Mouse (Mus musculus): Measurements from ENCODE around the gene Zfp467.

Zfp467 gene

DNA sequence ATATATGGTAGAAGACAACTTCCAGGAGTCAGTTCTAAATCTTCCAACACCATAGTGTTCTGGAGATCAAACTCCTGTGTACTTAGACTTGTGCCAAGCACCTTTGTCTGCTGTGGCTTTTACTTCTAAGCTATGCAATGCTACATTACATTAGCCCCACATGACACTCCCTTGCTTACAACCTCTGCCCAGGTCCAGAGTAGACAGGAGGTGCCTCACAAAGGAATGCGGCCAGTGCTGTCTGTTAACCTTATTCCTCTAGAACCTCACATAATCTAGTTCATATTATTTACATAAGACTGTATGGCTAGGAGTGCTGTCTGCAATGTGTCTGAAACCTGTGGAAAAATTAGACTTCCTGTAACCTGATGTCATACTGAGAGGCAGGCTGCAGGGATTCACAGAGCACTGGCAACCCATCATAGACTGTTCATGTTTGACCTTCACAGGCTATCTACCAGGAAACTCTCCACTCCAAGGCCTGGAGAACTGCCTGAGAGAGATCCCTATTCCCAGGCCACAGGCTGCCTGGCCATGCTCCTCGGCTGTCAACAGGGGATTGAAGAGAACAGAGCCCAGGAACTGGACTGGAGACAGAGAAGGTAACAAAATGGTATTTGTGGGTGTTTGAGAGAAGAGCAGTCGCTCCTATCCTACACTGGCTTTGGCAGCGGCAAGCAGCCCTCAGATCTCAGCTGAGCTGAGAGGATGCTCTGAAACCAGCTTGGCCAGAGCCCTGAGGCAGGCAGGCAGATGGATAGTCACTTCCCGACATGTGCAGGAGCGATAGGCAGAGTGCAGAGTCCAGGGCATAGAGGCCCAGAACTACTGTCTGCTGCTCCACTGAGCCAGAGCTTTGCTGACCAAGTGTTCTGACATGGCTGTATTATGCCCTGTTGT, 34.2 kb downstream of the Zfp467 start:
- DNase-seq (ENCODE audit: low spot score in 2 of 2), result no peak

DNA sequence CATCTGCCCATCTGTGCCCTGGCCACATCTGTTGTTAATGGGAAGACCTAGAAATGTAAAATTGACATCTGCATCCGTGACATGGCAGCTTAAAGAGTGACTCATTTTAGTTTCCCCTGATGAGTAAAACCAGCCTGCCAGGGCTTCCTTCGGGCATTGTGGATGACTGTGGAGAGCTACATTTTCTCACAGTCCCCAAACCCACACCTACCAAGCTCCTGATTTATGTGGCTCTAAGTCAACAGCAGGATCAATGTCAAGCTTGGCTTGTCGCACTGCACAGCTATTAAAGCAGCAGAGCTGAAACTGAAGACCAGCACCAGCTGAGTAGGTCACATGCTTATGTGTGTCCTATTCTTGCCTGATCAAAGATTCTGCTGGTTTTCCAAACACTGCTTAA, 35.1 kb downstream of the Zfp467 start:
- no peak for DNase-seq (ENCODE audit: low spot score in 2 of 2)

DNA sequence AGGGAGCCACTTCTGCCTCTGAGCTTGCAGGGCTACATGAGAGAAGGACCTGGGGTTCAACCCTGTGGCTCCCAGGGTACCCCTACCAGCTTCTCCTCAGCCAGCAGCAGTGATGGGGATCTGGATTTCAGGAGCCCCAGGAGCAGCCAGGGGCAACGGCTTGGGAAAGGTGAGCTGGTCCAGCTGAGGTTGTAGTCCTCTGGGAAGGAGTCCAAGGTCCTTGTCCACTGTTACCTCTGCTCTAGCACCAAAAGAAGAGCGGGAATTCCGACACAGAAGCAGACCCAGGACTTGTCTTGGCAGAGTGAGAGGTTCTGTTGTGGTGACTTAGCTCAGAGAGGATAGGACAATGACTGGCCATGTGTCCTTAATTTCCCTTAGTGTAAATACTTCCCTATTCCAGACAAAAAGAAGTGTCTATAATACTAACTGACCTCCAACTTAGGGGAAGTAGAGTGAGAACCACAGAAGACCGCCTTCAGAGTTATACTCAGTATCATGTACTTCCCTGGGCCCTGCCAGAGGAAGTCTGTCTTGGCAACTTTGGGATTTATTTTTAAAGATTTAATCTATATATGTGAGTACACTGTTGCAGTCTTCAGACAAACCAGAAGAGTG, 35.8 kb downstream of the Zfp467 start:
- DNase-seq (ENCODE audit: low spot score in 2 of 2), result no peak

DNA sequence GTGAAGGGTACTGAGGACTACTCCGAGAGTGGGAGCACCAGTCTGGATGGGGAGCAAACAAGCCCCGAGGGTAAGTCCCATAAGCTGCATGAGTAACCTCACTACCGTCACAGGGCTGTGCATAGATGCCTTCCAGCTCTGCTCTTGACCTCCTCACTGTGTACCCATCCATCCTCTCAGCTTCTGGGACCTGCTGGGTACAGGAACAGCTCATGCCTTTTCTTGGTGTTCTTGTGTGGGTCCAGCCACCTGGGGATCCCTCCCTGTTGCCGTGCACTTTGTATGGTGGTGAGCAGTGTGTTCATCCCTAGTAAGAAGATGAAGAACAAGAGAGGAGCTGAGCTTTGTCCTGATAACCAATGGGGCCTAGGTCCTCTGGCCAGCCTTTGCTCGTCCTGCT, 41.6 kb downstream of the Zfp467 start:
- DNase-seq (ENCODE audit: low spot score in 2 of 2), result no peak

DNA sequence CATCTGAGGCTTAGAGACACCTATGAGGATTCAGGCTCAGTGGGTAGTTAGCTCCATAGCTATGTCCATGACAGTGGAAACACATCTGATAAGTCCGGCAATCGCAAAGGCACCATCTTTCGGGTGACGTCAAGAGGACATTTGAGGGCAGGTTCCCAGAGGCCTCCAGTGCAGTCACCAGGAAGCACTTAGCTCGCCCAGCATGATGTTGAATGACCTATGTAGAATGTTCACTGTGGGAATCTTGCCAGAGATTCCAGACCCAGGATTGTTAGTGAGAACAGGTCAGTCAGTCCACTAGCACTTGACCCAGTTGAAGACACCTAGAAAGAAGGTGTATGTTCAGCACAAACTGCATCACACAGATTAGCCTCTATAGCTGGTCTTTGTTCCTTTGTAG, 45.7 kb downstream of the Zfp467 start:
- DNase-seq (ENCODE audit: low spot score in 2 of 2), result no peak

DNA sequence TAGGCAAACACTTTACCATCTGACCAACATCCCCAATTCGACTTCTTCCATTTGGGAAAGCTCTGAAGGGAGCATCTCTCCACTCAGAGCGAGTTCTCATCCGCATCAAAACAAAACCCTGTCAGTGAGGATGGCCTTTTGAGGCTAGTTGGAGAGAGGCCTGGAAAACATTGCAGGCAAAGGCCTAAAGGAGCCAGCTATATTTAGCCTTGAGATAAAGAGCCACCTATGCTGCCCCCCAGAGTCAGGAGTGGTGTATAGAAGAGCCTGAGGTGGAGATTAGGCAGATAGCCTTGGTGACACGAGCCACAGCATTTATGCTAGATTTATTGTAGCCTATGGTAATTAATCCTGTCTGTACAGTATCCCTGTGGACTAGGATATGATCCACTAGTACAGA, 48.3 kb downstream of the Zfp467 start:
- no peak for DNase-seq (ENCODE audit: low spot score in 2 of 2)

DNA sequence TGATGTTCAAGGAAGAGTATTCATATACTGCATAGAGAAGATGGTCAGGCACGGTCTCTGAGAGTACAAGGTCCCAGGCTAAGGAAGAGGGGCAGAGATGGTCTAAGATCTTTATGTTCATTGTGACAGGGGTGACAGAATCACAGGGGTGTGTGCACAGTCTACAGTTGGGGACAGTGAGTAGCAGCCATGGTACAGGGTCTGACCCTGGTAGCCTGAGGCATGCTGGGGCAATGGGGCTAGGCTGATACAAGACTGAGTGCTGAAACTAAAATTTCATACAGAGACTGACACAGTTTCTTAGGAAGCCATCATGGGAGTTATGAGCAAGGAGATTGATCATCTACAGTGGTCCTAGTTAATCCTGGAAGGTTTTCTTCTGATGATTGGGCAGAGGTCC, 48.9 kb downstream of the Zfp467 start:
- no peak for DNase-seq (ENCODE audit: low spot score in 2 of 2)

DNA sequence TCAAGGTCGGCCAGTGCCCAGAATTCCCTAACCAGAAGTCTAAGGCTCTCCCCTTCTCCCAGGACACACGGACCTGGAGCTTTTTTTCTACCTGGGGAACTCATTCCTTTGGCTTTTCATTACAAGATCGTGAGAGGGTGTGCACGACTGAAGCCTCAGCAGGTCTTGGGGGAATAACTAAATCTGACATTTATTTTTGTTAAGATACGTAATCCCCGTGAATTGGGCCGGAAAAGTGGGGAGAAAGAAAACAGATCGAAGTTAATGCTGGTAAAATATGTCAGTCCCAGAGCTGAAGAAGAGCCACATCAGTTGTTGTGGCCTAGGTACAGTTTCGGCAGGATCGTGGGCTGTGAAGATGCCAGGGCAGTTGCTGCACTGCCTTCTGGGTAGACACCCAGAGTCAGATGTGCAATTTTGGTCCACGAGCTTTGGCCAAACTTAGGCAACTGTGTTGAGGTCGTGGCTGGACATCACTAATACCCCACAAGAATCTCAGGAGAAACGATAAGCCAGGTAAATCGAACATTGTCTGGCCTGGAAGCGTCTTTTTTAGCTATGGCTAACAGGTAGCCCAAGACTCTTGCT, 49.5 kb downstream of the Zfp467 start:
- DNase-seq (ENCODE audit: low spot score in 2 of 2), result no peak

DNA sequence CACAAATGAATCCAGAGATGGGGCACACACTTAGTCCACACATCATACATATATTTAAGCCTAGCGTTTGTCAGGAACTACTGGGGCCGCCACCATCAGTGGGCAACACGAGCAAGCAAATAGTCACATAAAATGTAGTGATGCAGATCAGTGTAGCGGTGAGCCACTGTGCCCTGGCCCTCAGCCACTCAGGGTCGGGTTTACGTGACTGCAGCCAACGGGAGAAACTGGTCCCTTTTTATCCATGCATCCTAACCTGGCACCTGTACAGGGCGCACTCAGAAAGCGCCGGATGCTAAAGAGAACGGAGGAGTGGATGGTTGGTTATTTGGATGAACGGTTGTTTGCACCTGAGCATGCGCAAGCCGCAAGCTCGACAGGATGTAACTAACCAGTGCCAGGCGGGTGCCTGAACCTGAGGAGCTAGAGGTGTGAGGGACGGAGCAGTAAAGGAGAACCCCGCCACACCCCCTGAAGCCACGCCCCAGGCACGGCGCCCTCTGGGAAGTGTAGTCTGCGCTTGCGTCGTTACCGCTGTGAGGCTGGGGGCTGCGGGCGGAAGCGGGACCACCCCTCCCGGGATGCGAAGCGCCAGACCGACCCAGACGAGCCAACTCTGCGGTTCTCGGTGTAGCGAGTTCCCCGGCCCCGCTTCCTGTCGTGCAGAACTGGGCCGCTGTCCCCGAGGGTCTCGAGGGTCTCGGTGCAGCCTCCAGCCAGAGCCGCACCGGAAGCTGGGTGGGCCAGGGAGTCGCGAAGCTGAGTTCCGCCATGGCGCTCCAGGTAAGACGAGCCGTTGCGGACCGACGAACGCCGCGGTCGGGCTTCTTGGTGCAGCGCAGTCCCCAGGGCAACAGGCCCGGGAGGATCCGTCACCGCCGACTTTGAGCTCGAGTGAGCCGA, 50.3 kb downstream of the Zfp467 start, which contains the start of gene Krba1:
Krba1 (plus strand) TSS at position 482 of the 903 bp plus-strand sequence.
- DNase-seq (ENCODE audit: low spot score in 2 of 2), result peak; percentile 80

DNA sequence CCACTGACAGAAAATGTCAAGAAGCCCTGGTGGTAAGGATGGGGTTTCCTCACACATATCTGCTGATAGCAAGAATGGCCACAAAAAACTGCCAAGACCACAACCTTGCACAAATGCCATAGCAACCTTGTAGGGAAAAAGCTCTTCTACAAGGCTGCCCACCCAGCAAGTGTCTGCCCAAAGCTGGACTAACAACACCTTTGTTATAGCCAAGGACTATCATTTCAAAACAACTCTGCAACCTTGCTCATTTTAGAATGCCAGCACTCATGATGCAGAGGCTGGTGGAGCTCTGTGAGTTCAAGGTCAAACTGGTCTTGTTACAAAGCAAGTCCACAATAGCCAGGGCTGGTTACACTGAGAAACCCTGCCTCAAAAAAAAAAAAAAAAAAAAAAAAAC, 51.8 kb downstream of the Zfp467 start:
- no peak for DNase-seq (ENCODE audit: low spot score in 2 of 2)

DNA sequence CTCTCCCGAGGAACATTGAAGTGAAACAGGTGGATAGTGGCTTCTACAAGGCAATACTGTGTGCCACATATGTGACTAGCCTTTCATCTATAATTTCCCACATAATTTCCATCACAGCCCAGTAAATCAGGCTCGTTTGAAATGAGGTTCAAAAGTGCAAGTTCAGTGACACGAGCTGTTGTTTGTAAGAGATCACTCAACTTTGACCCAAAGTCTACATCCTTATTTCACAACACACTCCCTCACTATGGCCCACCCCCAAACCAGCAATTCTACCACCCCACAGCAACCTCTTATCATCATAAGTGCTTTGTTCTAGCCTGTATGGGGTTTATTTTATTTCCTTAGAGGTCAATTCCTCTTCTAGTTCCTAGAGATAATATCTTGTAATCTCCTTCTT, 57.4 kb downstream of the Zfp467 start:
- no peak for DNase-seq (ENCODE audit: low spot score in 2 of 2)

All from right cerebral cortex, postnatal 36 days (tissue).